Mouse (Mus musculus) embryonic facial prominence, embryonic 13.5 days (tissue): ENCODE measurements at regions not wholly inside any gene's neighbourhood (a gene's known extent, or its start where the extent isn't known, plus 50 kb on each side); places are given as distances from the start of the nearest gene placed in this dataset.

Experiments
- ATAC-seq: fragments of 200-750 bp; cut with Nextera tagmentation; 2 replicates; pipeline ENCODE4 v1.8.0; 2017; ENCODE audit warnings: low read depth; ENCODE audit not compliant: insufficient number of reproducible peaks, insufficient read depth, low FRiP score, low TSS enrichment
- H3K27ac ChIP-seq: fragments of 300-500 bp; sonication (generic); 2 replicates; pipeline ENCODE4 v1.5.1; 2015; ENCODE audit warnings: moderate library complexity, mild to moderate bottlenecking, inconsistent platforms
- H3K27me3 ChIP-seq: fragments of 300-500 bp; sonication (generic); 2 replicates; pipeline ENCODE4 v1.6.1; 2015; ENCODE audit warnings: mild to moderate bottlenecking, inconsistent platforms
- H3K36me3 ChIP-seq: fragments of 300-500 bp; sonication (generic); 2 replicates; pipeline ENCODE4 v1.6.1; 2015; ENCODE audit warnings: mild to moderate bottlenecking, inconsistent platforms
- H3K4me1 ChIP-seq: fragments of 300-500 bp; sonication (generic); 2 replicates; pipeline ENCODE4 v1.6.1; 2015; ENCODE audit warnings: inconsistent platforms
- H3K4me2 ChIP-seq: fragments of 300-500 bp; sonication (generic); 2 replicates; pipeline ENCODE4 v1.6.1; 2015; ENCODE audit warnings: moderate library complexity, mild to moderate bottlenecking, inconsistent platforms
- H3K4me3 ChIP-seq: fragments of 300-500 bp; sonication (generic); 2 replicates; pipeline ENCODE4 v1.5.1; 2015; ENCODE audit warnings: mild to moderate bottlenecking, inconsistent platforms
- H3K9ac ChIP-seq: fragments of 300-500 bp; sonication (generic); 2 replicates; pipeline ENCODE4 v1.6.1; 2015; ENCODE audit warnings: mild to moderate bottlenecking, inconsistent platforms
- H3K9me3 ChIP-seq: fragments of 300-500 bp; sonication (generic); 2 replicates; pipeline ENCODE4 v1.6.1; 2016; ENCODE audit warnings: inconsistent platforms
- WGBS: fragments of 180-500 bp; shearing (Covaris S2); methylation state at CpG from one replicate; pipeline ENCODE4 v1.1.7; 2015; ENCODE audit warnings: mixed read lengths; 5-methylcytosine and 5-hydroxymethylcytosine counted together

- H3K36me3 ChIP-seq = no peaks in the 10 kb centered on the region
- H3K27me3 ChIP-seq = no peaks in the 10 kb centered on the region
- peak overlapping the region; percentile 98 for H3K9ac ChIP-seq
- H3K4me2 ChIP-seq = peak overlapping the region; percentile 90
- peaks cover 46% of the 10 kb centered on the region for H3K4me1 ChIP-seq
- peak overlapping the region; percentile 100 for H3K27ac ChIP-seq
- peak overlapping the region; percentile 79 for H3K4me3 ChIP-seq
- under 1% methylated on average over 53 of the region's 54 CpGs for WGBS
- no peaks in the 10 kb centered on the region for H3K9me3 ChIP-seq
- ATAC-seq = peak; percentile 80
Measured at GRCm38 (mm10) chr13:54303071-54303924, 67.9 kb upstream of the Cplx2 start.

DNA sequence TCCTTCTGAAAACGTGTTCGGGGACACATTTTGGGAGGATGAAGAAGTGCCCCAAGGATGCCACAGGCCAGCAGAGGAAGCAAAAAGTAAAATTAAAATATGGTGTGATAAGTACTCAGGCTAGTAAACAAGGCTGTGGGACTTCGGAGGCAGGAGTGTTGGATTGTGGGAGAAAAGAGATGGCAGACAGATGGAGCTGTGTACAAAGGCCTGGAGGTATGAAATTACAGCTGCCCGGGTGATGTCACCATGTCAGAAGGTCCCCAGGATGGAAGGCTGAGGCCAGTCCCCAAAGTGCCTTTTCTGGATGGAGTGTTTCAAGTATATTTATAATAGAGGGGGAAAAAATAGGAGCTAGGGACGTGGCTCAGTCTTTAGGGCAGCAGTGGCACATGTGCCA lies 66.9 kb upstream of the Cplx2 start:
- WGBS = 51% methylated on average over 5 of the region's 5 CpGs
- Histone ChIP-seq H3K36me3 (no peaks in the 10 kb centered on the region), H3K9ac (no peak overlapping the region), H3K4me1 (peaks cover 53% of the 10 kb centered on the region), H3K27me3 (no peaks in the 10 kb centered on the region), H3K27ac (peak overlapping the region; percentile 100; the same call in 1 of the 2 replicates), H3K4me3 (no peak overlapping the region), H3K9me3 (no peaks in the 10 kb centered on the region), H3K4me2 (peak overlapping the region; percentile 90)
- no peak for ATAC-seq

GRCm38 (mm10) chr13:54308591-54308990 lies 62.6 kb upstream of the Cplx2 start:
- WGBS = 20% methylated on average over 2 of the region's 2 CpGs
- no peaks in the 10 kb centered on the region for H3K27me3 ChIP-seq
- no peak for ATAC-seq
- H3K27ac ChIP-seq = peak overlapping the region; percentile 64; the same call in 1 of the 2 replicates
- no peak overlapping the region for H3K4me3 ChIP-seq
- no peaks in the 10 kb centered on the region for H3K36me3 ChIP-seq
- no peak overlapping the region for H3K4me2 ChIP-seq
- H3K9ac ChIP-seq = no peak overlapping the region
- H3K9me3 ChIP-seq = no peaks in the 10 kb centered on the region
- peaks cover 62% of the 10 kb centered on the region for H3K4me1 ChIP-seq

GRCm38 (mm10) chr13:54309354-54309753 lies 61.8 kb upstream of the Cplx2 start:
- H3K9me3 ChIP-seq = no peaks in the 10 kb centered on the region
- ATAC-seq = no peak
- WGBS = 31% methylated on average over 5 of the region's 5 CpGs
- no peaks in the 10 kb centered on the region for H3K27me3 ChIP-seq
- no peak overlapping the region for H3K4me3 ChIP-seq
- no peak overlapping the region for H3K9ac ChIP-seq
- H3K4me1 ChIP-seq = peaks cover 56% of the 10 kb centered on the region
- H3K4me2 ChIP-seq = no peak overlapping the region
- peak overlapping the region; percentile 64; the same call in 1 of the 2 replicates for H3K27ac ChIP-seq
- no peaks in the 10 kb centered on the region for H3K36me3 ChIP-seq

GRCm38 (mm10) chr13:54310144-54310543 lies 61.0 kb upstream of the Cplx2 start:
- Histone ChIP-seq H3K9ac (no peak overlapping the region), H3K4me3 (no peak overlapping the region), H3K4me2 (no peak overlapping the region), H3K27ac (no peak overlapping the region), H3K9me3 (no peaks in the 10 kb centered on the region), H3K4me1 (peaks cover 56% of the 10 kb centered on the region), H3K36me3 (no peaks in the 10 kb centered on the region), H3K27me3 (no peaks in the 10 kb centered on the region)
- ATAC-seq = no peak
- WGBS = 58% methylated on average over 4 of the region's 4 CpGs

DNA sequence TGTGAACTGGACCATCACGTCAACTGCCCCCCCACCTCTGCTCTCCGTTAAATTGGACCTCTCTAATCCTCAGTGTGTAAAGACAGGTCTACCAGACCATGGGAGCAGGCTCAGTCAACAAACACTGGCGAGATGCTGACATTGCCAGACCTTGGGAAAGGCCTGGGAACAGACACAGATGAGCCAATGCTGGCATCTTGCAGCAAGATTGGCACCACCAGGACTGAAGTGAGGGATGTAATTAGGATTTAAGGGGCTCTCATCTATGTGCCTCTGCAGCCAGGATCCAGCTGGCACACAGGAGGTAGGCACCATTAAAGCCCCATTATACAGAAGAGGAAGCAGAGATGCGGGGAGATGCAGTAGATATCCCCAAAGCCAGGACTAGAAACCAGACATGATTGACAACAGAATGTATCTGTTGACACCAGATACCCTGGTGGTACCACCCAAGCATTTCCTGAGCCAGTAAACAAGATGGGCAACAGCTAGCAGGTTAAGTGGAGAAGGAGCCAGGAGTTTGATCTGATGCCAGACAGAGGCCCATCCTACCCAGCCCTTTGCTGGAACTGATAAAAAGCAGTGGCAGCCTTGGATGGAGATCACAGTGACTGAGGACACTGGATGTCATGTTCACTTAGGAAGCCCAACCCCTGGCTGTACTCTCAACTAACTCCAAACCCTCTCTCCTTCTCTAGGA lies 59.7 kb upstream of the Cplx2 start:
- no peak overlapping the region for H3K27ac ChIP-seq
- H3K4me3 ChIP-seq = no peak overlapping the region
- H3K36me3 ChIP-seq = no peaks in the 10 kb centered on the region
- no peaks in the 10 kb centered on the region for H3K9me3 ChIP-seq
- WGBS = 85% methylated on average over 4 of the region's 4 CpGs
- H3K9ac ChIP-seq = no peak overlapping the region
- peaks cover 45% of the 10 kb centered on the region for H3K4me1 ChIP-seq
- no peak for ATAC-seq
- no peak overlapping the region for H3K4me2 ChIP-seq
- H3K27me3 ChIP-seq = no peaks in the 10 kb centered on the region

DNA sequence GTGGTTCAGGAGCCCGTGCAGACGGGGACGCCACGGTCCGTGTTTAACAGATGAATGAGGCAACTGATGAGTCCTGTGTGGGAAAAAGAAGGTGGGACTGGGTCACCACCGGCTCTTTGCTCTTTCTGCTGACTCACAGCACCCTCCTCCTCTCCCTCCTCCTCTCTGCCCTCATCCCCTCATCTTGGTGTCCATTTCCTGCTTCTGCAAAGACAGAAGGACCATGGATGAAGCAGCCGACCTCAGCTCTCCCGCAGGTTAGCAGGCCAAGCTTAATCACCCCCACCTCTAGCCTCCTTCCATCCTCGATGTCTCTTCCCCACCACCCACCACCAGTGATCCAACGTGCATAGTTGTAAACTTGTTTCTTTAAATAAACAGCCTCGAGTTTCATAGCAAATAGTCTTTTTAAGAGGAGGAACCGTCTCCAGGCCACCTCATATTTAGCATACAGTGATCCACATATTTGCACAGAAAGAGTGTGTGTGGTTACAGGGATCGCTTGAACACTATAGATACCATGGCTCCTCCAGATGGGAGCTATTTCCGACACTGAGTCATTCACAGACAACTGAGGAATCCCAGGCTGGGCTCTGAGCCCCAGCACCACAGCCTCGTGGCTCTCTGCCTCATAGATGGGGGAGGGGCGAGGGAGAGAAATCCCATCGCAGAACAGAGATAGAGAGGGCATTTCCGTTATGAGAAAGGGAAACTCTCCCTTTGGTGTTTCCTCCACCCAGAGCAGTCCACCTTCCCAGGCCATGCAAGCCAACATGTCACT lies 58.6 kb upstream of the Cplx2 start:
- ATAC-seq = no peak
- H3K27ac ChIP-seq = no peak overlapping the region
- H3K27me3 ChIP-seq = no peaks in the 10 kb centered on the region
- H3K9me3 ChIP-seq = no peaks in the 10 kb centered on the region
- H3K4me2 ChIP-seq = no peak overlapping the region
- WGBS = 60% methylated on average over 18 of the region's 18 CpGs
- H3K4me3 ChIP-seq = no peak overlapping the region
- no peak overlapping the region for H3K9ac ChIP-seq
- H3K36me3 ChIP-seq = no peaks in the 10 kb centered on the region
- H3K4me1 ChIP-seq = peaks cover 34% of the 10 kb centered on the region

DNA sequence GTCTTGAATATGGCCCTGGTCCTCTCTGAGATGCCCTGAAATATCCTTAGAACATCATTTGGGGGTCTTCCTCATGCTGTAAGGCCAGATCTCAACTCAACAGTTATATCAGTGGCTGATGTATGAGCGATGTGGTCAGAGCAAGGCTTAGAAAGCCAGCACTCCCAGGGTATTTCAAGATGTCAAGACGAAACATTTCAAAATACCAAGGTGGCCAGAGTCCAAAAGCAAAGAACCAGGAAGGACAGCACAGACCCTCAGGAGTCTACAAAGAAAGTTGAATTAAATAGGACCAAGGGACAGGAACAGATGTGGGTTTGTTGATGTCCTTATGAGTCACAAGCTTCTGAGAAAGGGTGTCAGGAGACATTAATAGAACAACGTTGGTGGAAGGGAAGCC lies 55.8 kb upstream of the Cplx2 start:
- H3K27me3 ChIP-seq = no peaks in the 10 kb centered on the region
- no peak overlapping the region for H3K9ac ChIP-seq
- 92% methylated on average over 3 of the region's 3 CpGs for WGBS
- H3K4me2 ChIP-seq = no peak overlapping the region
- no peak overlapping the region for H3K4me3 ChIP-seq
- H3K36me3 ChIP-seq = no peaks in the 10 kb centered on the region
- peaks cover 13% of the 10 kb centered on the region for H3K4me1 ChIP-seq
- H3K27ac ChIP-seq = no peak overlapping the region
- H3K9me3 ChIP-seq = no peaks in the 10 kb centered on the region
- ATAC-seq = no peak

GRCm38 (mm10) chr13:54316907-54317306 lies 54.2 kb upstream of the Cplx2 start:
- Histone ChIP-seq H3K9me3 (no peaks in the 10 kb centered on the region), H3K36me3 (no peaks in the 10 kb centered on the region), H3K4me3 (no peak overlapping the region), H3K27ac (no peak overlapping the region), H3K27me3 (no peaks in the 10 kb centered on the region), H3K4me2 (no peak overlapping the region), H3K9ac (no peak overlapping the region), H3K4me1 (peaks cover 11% of the 10 kb centered on the region)
- no peak for ATAC-seq
- WGBS = 86% methylated on average over 6 of the region's 6 CpGs

DNA sequence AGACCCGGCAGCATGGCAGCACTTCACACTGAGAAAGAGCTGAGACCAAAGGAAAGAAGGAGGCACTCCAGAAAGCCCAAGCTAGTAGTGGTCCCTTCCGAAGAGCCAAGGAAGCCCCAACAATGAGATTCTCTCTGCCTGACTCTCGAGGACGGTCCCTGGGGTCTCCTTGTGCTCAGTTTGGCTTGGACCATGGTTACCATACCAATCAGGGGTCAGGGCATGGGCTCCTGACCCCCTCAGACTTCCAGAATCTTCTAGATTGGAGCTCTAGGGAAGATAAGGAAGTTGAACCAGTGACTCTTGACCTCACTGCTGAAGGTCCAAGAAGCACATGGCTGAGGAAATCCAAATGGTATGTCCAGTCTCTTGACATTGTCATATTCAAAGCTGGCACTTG lies 53.0 kb upstream of the Cplx2 start:
- Histone ChIP-seq H3K4me2 (no peak overlapping the region), H3K9ac (no peak overlapping the region), H3K4me1 (0 out of 2 replicates have a peak, but pooled peaks cover 2% of the 10 kb centered on the region), H3K4me3 (no peak overlapping the region), H3K27ac (no peak overlapping the region), H3K27me3 (no peaks in the 10 kb centered on the region), H3K36me3 (no peaks in the 10 kb centered on the region), H3K9me3 (no peaks in the 10 kb centered on the region)
- 83% methylated on average over 4 of the region's 4 CpGs for WGBS
- no peak for ATAC-seq

- no peak for ATAC-seq
- WGBS = 81% methylated on average over 5 of the region's 5 CpGs
- no peak overlapping the region for H3K4me2 ChIP-seq
- H3K27ac ChIP-seq = no peak overlapping the region
- H3K27me3 ChIP-seq = no peaks in the 10 kb centered on the region
- H3K9me3 ChIP-seq = no peaks in the 10 kb centered on the region
- no peaks in the 10 kb centered on the region for H3K4me1 ChIP-seq
- H3K36me3 ChIP-seq = no peaks in the 10 kb centered on the region
- H3K4me3 ChIP-seq = no peak overlapping the region
- no peak overlapping the region for H3K9ac ChIP-seq
Measured at GRCm38 (mm10) chr13:54318601-54319000, 52.5 kb upstream of the Cplx2 start.
